Mouse (Mus musculus): ENCODE data around the gene Plk5.

- TF ChIP-seq CTCF (IDR thresholded peaks at IDR 0.05; ENCODE audit: low read depth, low read length) (no peak), EP300 (IDR thresholded peaks at IDR 0.05; ENCODE audit: insufficient read depth, low read depth, low read length) (no peak), POLR2A (IDR thresholded peaks at IDR 0.05; ENCODE audit: insufficient read depth, low read length) (no peak)
Measured at GRCm38 (mm10) chr10:80323261-80324119, 32.8 kb upstream of the Plk5 start.

Measured in ES-Bruce4 (cell line).